Mouse (Mus musculus) thymus, postnatal 36 days (tissue): ENCODE results near the gene F3.
A peak's percentile ranks its signal among the peaks of the same experiment; 100 is the strongest.
"Not testable (repeated sequence)": the region's sequence is repeated elsewhere in the genome, so short reads cannot be mapped to it uniquely, and the experiment has no call there.

Experiments used
- DNase-seq, 2 experiments: peaks; one replicate each; pipeline ENCODE4 v3.0.0; 2022; ENCODE audit warnings: mixed read lengths in 2 of 2

Gene F3

GRCm38 (mm10) chr3:121739489-121740213 is 16.3 kb downstream of the F3 start:
- DNase-seq: no peak

GRCm38 (mm10) chr3:121741186-121741848 is 18.0 kb downstream of the F3 start:
- not testable (repeated sequence) for DNase-seq

- not testable (repeated sequence) for DNase-seq
Measured at GRCm38 (mm10) chr3:121754319-121755090, 31.2 kb downstream of the F3 start.

GRCm38 (mm10) chr3:121755152-121755551 is 31.8 kb downstream of the F3 start:
- peak; percentile 9 to 14 for DNase-seq

- no peak for DNase-seq
Measured at GRCm38 (mm10) chr3:121758373-121758772, 35.0 kb downstream of the F3 start.

GRCm38 (mm10) chr3:121762056-121762852 is 38.9 kb downstream of the F3 start:
- DNase-seq: no peak

- DNase-seq: no peak
Measured at GRCm38 (mm10) chr3:121766048-121766447, 42.7 kb downstream of the F3 start.

- no peak for DNase-seq
Measured at GRCm38 (mm10) chr3:121766818-121767217, 43.5 kb downstream of the F3 start.

- no peak for DNase-seq
Measured at GRCm38 (mm10) chr3:121768770-121769169, 45.4 kb downstream of the F3 start.

GRCm38 (mm10) chr3:121773336-121773735 is 50.0 kb downstream of the F3 start:
- not testable (repeated sequence) for DNase-seq

- DNase-seq: peak; percentile 48 to 52
Measured at GRCm38 (mm10) chr3:121777943-121778342, 54.6 kb downstream of the F3 start.

GRCm38 (mm10) chr3:121783020-121783419 is 59.7 kb downstream of the F3 start:
- DNase-seq: no peak
